Mouse (Mus musculus): ENCODE data around the gene Srrm4.

DNA sequence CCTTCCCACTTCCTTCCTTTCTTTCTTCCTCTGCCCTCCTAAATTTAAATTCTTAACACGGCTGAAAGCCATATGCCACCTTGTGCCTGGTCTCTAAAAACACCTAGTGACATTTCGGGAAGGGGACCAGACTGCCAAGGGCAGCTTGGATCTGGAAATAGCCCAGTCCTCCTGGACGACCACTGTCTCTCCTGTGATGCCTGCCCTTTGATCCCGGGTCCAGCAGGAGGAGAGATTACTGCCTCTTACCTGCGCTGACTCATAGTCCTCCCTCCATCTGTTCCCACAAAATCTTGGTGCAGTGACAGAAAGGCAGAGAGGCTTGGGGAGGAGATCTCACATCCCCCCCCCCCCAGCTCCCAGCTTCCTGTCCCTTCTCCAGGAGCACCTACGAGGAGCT lies 27.9 kb downstream of the Srrm4 start:
- TF ChIP-seq POLR2A (IDR thresholded peaks at IDR 0.05; ENCODE audit: low read depth, low read length) (no peak), CTCF (IDR thresholded peaks at IDR 0.05; ENCODE audit: extremely low read depth, insufficient read length, insufficient replicate concordance, low read depth, low read length) (no peak)

Data from small intestine, adult 2 months (tissue).